Mouse (Mus musculus) intestine, postnatal 0 days (tissue): ENCODE results near the gene H2-K1. TPM values are rescaled to one million over a fixed set of nuclear protein-coding genes. Genes with fewer than 3 reads are reported as not detected.

Source experiments
- ATAC-seq: fragments of 200-750 bp; cut with Nextera tagmentation; 2 replicates; pipeline ENCODE4 v1.8.0; 2017; ENCODE audit warnings: mild to moderate bottlenecking, moderate TSS enrichment, moderate library complexity
- H3K27ac ChIP-seq: fragments of 300-500 bp; sonication (generic); 2 replicates; pipeline ENCODE4 v1.5.1; 2014; ENCODE audit warnings: mild to moderate bottlenecking, low read depth, low read length, moderate library complexity
- H3K27me3 ChIP-seq: fragments of 300-500 bp; sonication (generic); replicated peaks from 2 replicates; pipeline ENCODE4 v1.6.1; 2014; ENCODE audit warnings: low read length, mixed read lengths; ENCODE audit not compliant: control insufficient read depth, insufficient read depth
- H3K36me3 ChIP-seq: fragments of 300-500 bp; sonication (generic); 2 replicates; pipeline ENCODE4 v1.6.1; 2014; ENCODE audit warnings: mild to moderate bottlenecking, moderate library complexity; ENCODE audit not compliant: control insufficient read depth, insufficient read depth
- H3K4me1 ChIP-seq: fragments of 300-500 bp; sonication (generic); replicated peaks from 2 replicates; pipeline ENCODE4 v1.6.1; 2014; ENCODE audit warnings: antibody characterized with exemption, low read length, mixed read lengths; ENCODE audit not compliant: control insufficient read depth, insufficient read depth
- H3K4me2 ChIP-seq: fragments of 300-500 bp; sonication (generic); replicated peaks from 2 replicates; pipeline ENCODE4 v1.6.1; 2014; ENCODE audit warnings: low read depth, mild to moderate bottlenecking, moderate library complexity
- H3K4me3 ChIP-seq: fragments of 300-500 bp; sonication (generic); 2 replicates; pipeline ENCODE4 v1.5.1; 2014; ENCODE audit warnings: low read depth, low read length
- H3K9ac ChIP-seq: fragments of 300-500 bp; sonication (generic); 2 replicates; pipeline ENCODE4 v1.6.1; 2014; ENCODE audit warnings: mild to moderate bottlenecking, low read depth, low read length
- H3K9me3 ChIP-seq: fragments of 300-500 bp; sonication (generic); 2 replicates; pipeline ENCODE4 v1.6.1; 2016; ENCODE audit warnings: mixed run types; ENCODE audit not compliant: control insufficient read depth
- CTCF ChIP-seq: sonication (generic); IDR thresholded peaks from 2 replicates; pipeline ENCODE4 v1.5.1; 2016; ENCODE audit warnings: low read depth, mild to moderate bottlenecking, control low read depth, antibody characterized with exemption, moderate library complexity
- WGBS: fragments of 180-500 bp; shearing (Covaris S2); extraction: QIAGEN DNeasy Blood & Tissue Kit; methylation state at CpG from one replicate; pipeline ENCODE4 v1.1.7; 2014; 5-methylcytosine and 5-hydroxymethylcytosine counted together
- polyA plus RNA-seq: library from polyadenylated mRNA; unstranded; fragments of >200 nt; fragmentation: Nextera tagmentation; extraction: Ambion mirVana; gene quantifications from 2 replicates; pipeline ENCODE4 v1.2.1, GENCODE M21; 2015

H2-K1 gene
- polyA plus RNA-seq, 1 experiment from 2014 or later: 933 TPM

DNA sequence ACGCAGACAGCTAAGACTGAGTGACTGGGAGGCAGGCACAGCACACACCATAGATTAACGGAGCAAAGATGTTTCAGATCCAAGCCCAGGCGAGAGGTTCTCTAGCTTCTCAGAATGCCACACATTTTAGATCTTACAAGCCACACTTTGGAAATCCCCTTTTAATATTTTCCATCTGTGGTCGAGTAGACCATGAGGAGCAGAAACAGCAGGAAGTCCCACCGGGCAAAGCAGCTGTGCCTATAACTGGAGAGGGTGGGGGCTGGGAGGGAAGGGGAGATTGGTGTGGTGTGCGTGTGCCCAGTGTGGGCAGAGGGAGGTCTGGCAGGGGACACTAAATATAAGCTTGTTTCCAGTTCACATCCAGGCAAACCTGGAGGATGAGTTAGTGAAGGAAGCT lies 42.7 kb downstream of the H2-K1 start:
- Histone ChIP-seq H3K9me3 (no peaks in the 10 kb centered on the region), H3K4me3 (no peak overlapping the region), H3K36me3 (peaks cover 49% of the 10 kb centered on the region), H3K9ac (no peak overlapping the region), H3K27me3 (no peaks in the 10 kb centered on the region), H3K27ac (no peak overlapping the region), H3K4me2 (no peak overlapping the region), H3K4me1 (peaks cover 10% of the 10 kb centered on the region; the same call in 1 of the 2 replicates)
- ATAC-seq: no peak
- no peak for TF ChIP-seq CTCF
- 93% methylated on average over 6 of the region's 6 CpGs for WGBS

DNA sequence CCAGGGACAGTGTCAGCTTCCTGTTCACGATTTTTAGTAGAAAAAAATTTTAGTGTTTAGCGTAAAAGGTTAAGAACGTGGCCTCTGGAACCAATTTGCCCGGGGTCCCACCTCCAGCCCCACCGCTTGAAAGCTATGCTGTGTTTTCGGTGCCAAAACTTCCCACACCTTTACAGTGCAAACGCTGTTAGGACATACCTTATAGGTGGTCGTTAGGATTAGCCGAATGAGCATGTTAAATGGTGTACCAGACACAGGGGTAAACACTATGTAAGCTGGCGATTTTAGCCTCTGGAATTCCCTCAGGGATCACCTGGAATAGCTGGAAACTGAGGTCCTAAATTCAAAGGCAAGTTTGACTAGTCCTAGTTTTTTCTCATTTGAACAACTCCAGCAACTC lies 43.8 kb downstream of the H2-K1 start:
- peak overlapping the region; percentile 92; the same call in 1 of the 2 replicates for H3K27ac ChIP-seq
- TF ChIP-seq CTCF: no peak

DNA sequence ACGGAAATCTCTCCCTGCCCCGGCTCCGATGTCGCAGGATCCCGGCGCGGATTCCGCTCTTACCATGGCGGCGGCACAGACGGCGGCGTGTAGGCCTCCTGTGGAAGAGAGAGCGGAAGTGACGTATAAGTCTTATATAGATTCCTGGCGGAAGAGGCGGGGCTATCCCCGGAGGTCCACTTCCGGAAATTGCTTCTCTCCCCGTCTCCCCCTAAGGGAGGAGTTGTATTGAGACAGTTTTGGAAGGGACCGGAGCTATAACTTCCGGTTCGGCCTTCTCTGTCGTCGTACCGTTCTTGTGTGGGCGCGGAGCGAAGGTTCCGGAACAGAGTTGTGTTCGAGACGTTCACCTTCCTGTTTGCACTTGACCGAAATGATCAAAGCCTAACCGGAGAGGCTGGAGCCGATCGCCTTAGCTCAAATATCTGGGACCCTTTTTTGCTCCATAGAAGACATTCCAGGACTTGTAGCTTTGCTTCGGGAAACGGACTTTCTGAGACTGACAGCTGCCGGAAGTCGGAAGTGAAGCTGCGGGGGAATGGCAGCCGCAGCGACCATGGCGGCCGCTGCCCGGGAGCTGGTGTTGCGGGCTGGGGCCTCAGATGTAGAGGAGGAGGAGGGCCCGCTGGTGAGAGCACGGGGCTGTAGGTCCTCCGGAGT lies 44.5 kb downstream of the H2-K1 start, which contains the start of the genes Vps52 and Rps18:
Gene Vps52, plus strand, starts transcription at position 258 of the 660 bp plus-strand sequence.
Gene Rps18, minus strand, starts transcription at position 447 of the 660 bp plus-strand sequence.
- peak within 1 kb of the TSS; percentile 77 for H3K9ac ChIP-seq
- H3K9me3 ChIP-seq: no peaks in the 10 kb centered on the region
- peak within 1 kb of the TSS; percentile 92 for H3K27ac ChIP-seq
- peak; percentile 53 for TF ChIP-seq CTCF
- no peaks in the 10 kb centered on the region for H3K27me3 ChIP-seq
- peaks cover 31% of the 10 kb centered on the region for H3K36me3 ChIP-seq
- peak within 1 kb of the TSS; percentile 70 for H3K4me3 ChIP-seq
- H3K4me2 ChIP-seq: peak within 1 kb of the TSS; percentile 79
- peaks cover 10% of the 10 kb centered on the region; the same call in 1 of the 2 replicates for H3K4me1 ChIP-seq
- under 1% methylated on average over 50 of the region's 50 CpGs for WGBS
- peak; percentile 80 for ATAC-seq

More for the DNA sequence above, 43.8 kb downstream of the H2-K1 start:
- Histone ChIP-seq H3K4me1 (peaks cover 10% of the 10 kb centered on the region; the same call in 1 of the 2 replicates), H3K36me3 (peaks cover 38% of the 10 kb centered on the region), H3K27me3 (no peaks in the 10 kb centered on the region), H3K4me3 (peak overlapping the region; percentile 70), H3K4me2 (peak overlapping the region; percentile 77), H3K9ac (peak overlapping the region; percentile 77), H3K9me3 (no peaks in the 10 kb centered on the region)
- ATAC-seq: no peak
- WGBS: 6% methylated on average over 10 of the region's 10 CpGs

DNA sequence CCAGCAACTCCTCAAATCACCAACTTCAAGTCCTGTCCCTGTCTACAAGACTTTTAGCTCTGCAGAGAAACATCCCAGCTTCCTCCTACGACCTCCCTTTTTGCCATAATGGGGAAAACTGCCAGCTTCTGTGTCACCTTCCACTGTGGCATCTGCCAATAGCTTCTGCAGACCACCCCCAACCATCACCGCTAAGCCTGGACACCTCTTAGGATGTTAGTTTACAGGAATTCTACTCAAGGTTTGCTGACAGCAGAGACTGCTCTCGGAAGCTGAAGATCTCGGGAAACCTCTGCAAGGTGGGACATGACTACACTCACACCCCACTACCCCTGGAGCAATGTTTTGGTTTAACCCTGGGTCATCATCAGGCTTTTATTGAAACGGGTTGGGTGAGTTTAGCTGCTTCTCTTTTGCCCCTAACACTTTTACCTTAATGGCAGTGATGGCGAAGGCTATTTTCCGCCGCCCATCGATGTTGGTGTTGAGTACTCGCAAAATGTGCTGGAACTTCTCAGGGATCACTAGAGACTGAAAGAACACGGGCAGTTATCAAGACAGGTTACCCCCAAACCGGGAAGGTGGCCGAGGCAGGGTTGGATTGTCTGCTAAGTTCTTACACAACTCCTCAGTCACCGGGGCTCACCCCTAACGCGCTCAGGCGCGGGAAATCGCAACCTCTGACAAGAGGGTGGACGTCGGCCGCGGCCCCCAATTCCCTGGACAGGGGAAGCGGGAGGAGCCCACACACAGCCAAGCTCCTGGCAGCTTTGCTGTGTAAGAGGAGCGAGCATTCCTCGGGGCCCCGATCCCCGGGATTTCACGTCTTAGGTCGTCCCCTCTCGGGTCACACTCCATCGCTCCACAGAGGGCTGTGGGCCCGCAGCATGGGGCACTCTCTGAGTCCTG lies 45.2 kb downstream of the H2-K1 start:
- H3K36me3 ChIP-seq: peaks cover 23% of the 10 kb centered on the region
- WGBS: under 1% methylated on average over 33 of the region's 33 CpGs
- ATAC-seq: peak; percentile 6

DNA sequence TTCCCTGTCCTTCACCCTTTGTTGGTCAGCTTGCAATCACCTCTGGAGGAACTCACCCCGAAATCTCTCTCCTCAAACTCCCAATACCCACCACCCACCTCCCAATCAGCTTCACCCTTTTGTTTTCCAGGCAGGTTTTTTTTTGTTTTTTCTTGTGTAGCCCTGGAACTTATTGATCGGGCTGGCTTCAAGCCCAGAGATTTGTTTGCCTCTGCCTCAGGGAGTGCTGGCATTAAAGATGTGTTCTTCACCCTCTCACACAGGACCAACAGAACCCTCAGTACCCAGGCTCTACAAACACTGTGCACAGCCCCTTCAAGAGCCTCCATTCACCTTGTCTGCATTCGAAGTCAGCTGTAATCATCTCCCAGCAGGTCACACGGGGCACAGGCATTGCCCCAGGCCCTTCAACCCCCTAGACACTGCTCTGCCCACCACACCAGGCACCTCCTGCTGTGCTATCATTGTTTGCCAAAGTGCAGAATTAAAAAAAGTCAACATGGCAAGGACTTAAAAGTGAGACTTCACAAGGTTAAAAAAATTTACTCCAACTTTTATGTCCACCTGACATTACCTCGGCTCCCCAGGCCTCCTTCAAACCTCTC lies 46.1 kb downstream of the H2-K1 start:
- no peak for TF ChIP-seq CTCF
- peaks cover 10% of the 10 kb centered on the region; the same call in 1 of the 2 replicates for H3K4me1 ChIP-seq
- ATAC-seq: no peak

More for the DNA sequence above, 45.2 kb downstream of the H2-K1 start:
- peak overlapping the region; percentile 70 for H3K9ac ChIP-seq
- H3K4me2 ChIP-seq: peak overlapping the region; percentile 79
- H3K4me1 ChIP-seq: peaks cover 10% of the 10 kb centered on the region; the same call in 1 of the 2 replicates
- no peaks in the 10 kb centered on the region for H3K27me3 ChIP-seq
- peak overlapping the region; percentile 70 for H3K4me3 ChIP-seq
- H3K9me3 ChIP-seq: no peaks in the 10 kb centered on the region
- no peak for TF ChIP-seq CTCF
- peak overlapping the region; percentile 92 for H3K27ac ChIP-seq

More for the DNA sequence above, 46.1 kb downstream of the H2-K1 start:
- peak overlapping the region; percentile 79 for H3K4me2 ChIP-seq
- H3K27me3 ChIP-seq: no peaks in the 10 kb centered on the region
- no peak overlapping the region for H3K27ac ChIP-seq
- peak overlapping the region; percentile 70 for H3K9ac ChIP-seq
- no peaks in the 10 kb centered on the region for H3K9me3 ChIP-seq
- peaks cover 16% of the 10 kb centered on the region for H3K36me3 ChIP-seq
- 26% methylated on average over 5 of the region's 5 CpGs for WGBS
- peak overlapping the region; percentile 70 for H3K4me3 ChIP-seq
